Mouse (Mus musculus) heart, adult 2 months (tissue): ENCODE results near the gene Ncoa5.

Source experiments
- CTCF ChIP-seq: fragments of 200-600 bp; IDR thresholded peaks from 2 replicates; pipeline ENCODE4 v1.8.1; 2022; ENCODE audit warnings: antibody characterized with exemption, mild to moderate bottlenecking, moderate library complexity
- EP300 ChIP-seq: fragments of 200-500 bp; IDR thresholded peaks from 2 replicates; pipeline ENCODE4 v1.6.1; 2011; ENCODE audit warnings: low read depth, low read length, control low read depth; ENCODE audit not compliant: insufficient read depth
- POLR2A ChIP-seq: fragments of 200-500 bp; IDR thresholded peaks from 2 replicates; pipeline ENCODE4 v1.6.1; 2011; ENCODE audit warnings: mild to moderate bottlenecking, low read depth, low read length, control low read depth; ENCODE audit not compliant: insufficient read depth

DNA sequence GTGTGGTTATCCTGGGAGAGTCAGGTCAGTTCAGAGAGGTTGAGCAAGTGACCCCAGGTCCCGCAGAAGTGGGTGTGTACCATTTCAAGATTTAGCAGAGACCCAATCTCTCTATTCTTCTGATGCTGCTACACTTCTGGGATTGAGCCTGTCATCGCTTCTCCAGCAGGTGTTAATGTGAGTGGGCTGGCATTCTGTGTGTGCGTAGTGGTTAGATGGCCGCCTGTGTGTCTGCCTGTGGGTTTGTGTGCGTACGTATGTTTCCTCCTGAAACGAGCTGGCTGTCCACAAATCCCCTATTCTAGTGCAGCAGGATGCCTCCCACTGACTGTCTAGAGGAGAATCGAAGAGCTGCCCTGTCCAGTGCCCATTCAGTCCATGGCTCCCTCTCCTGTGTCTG, 43.4 kb upstream of the Ncoa5 start:
- TF ChIP-seq CTCF (no peak), POLR2A (no peak), EP300 (no peak)
